Mouse (Mus musculus): ENCODE measurements around the gene Map3k11.

Map3k11 gene

GRCm38 (mm10) chr19:5740320-5741317 lies 52.1 kb downstream of the Map3k11 start, which contains the start of gene Ltbp3:
Gene Ltbp3 (plus strand): TSS chr19:5740904.
- DNase-seq, result no peak

- peak; percentile 47 for DNase-seq
Observed at GRCm38 (mm10) chr19:5741641-5742240, 53.2 kb downstream of the Map3k11 start.

- DNase-seq, result no peak
Observed at GRCm38 (mm10) chr19:5742241-5742641, 53.7 kb downstream of the Map3k11 start.

- DNase-seq, result no peak
Observed at GRCm38 (mm10) chr19:5743576-5743975, 55.0 kb downstream of the Map3k11 start.

- no peak for DNase-seq
Observed at GRCm38 (mm10) chr19:5745756-5746710, 57.5 kb downstream of the Map3k11 start.

GRCm38 (mm10) chr19:5746907-5747363 lies 58.4 kb downstream of the Map3k11 start:
- no peak for DNase-seq

- no peak for DNase-seq
Observed at GRCm38 (mm10) chr19:5749476-5749875, 60.9 kb downstream of the Map3k11 start.

GRCm38 (mm10) chr19:5750951-5751350 lies 62.4 kb downstream of the Map3k11 start:
- no peak for DNase-seq

- DNase-seq, result no peak
Observed at GRCm38 (mm10) chr19:5751742-5752141, 63.2 kb downstream of the Map3k11 start.

Data from layer of hippocampus, adult 9-11 months (tissue).